Mouse (Mus musculus) gastrocnemius, postnatal 14 days (tissue): ENCODE measurements around the gene Aes. TPM values are rescaled to one million over a fixed set of nuclear protein-coding genes. Genes with fewer than 3 reads are reported as not detected.

ENCODE experiments used
- DNase-seq: peaks from one replicate; pipeline ENCODE4 v3.0.0; 2021; ENCODE audit warnings: mixed read lengths
- intact Hi-C: fragments of 180-260 bp; cut with DNase I; formaldehyde crosslinking; loops from one replicate; pipeline ENCODE4 v1.15.1; 2025; ENCODE audit warnings: low total_unique reads
- total RNA-seq, 2 experiments: library from RNA; stranded (reverse); gene quantifications; 2 replicates each; pipeline ENCODE4 v1.2.3; 2021

Aes gene
- total RNA-seq, 2 experiments from 2014 or later = 660 to 698 TPM

GRCm38 (mm10) chr10:81608308-81608707, 49.0 kb downstream of the Aes start:
- intact Hi-C loops = no loop called here
- DNase-seq = no peak

- intact Hi-C loops = no loop called here
- DNase-seq = no peak
Measured at GRCm38 (mm10) chr10:81612779-81613178, 53.5 kb downstream of the Aes start.

GRCm38 (mm10) chr10:81615486-81615885, 56.2 kb downstream of the Aes start:
- intact Hi-C loops = no loop called here
- DNase-seq = no peak

Other genes starting within 250 kb of the Aes start
- gene Cactin, start 238.4 kb upstream of the Aes start, total RNA-seq = 1 to 10 TPM; 7.7 to 10.0 TPM
- gene Tbxa2r, start 230.8 kb upstream of the Aes start, total RNA-seq = 1 to 10 TPM; 1.5 to 2.2 TPM
- 1 to 10 TPM; 1.8 to 2.0 TPM for gene Gipc3, start 216.2 kb upstream of the Aes start, total RNA-seq
- gene Hmg20b, start 209.0 kb upstream of the Aes start, total RNA-seq = 10 to 100 TPM; 24.3 to 25.8 TPM
- gene Mfsd12, start 202.0 kb upstream of the Aes start, total RNA-seq = 1 to 10 TPM; 3.7 to 4.0 TPM
- under 1 TPM; 0.37 to 0.42 TPM for gene 4930404N11Rik, start 193.7 kb upstream of the Aes start, total RNA-seq
- gene Fzr1, start 181.0 kb upstream of the Aes start, total RNA-seq = 10 to 100 TPM; 11.9 to 15.4 TPM
- 10 to 100 TPM; 38.6 to 39.8 TPM for gene Dohh, start 175.1 kb upstream of the Aes start, total RNA-seq
- gene Gm48551, start 175.0 kb upstream of the Aes start, total RNA-seq = under 1 TPM; 0.41 to 0.47 TPM
- under 1 TPM in 1 of 2 experiments, not detected in 1; 0.80 TPM for gene Gm48552, start 170.5 kb upstream of the Aes start, total RNA-seq
- gene Smim24, start 166.4 kb upstream of the Aes start, total RNA-seq = under 1 TPM; 0.45 to 0.91 TPM
- 100 to 1,000 TPM; 262 to 320 TPM for gene Nfic, start 103.9 kb upstream of the Aes start, total RNA-seq
- gene Celf5, start 76.8 kb upstream of the Aes start, total RNA-seq = under 1 TPM; 0.09 to 0.23 TPM
- 10 to 100 TPM; 39.1 to 47.3 TPM for gene Ncln, start 63.1 kb upstream of the Aes start, total RNA-seq
- under 1 TPM; 0.64 to 0.86 TPM for gene S1pr4, start 59.4 kb upstream of the Aes start, total RNA-seq
- gene Gna15, start 35.3 kb upstream of the Aes start, total RNA-seq = 1 to 10 TPM in 1 of 2 experiments, under 1 TPM in 1; 0.60 to 1.2 TPM
- 10 to 100 TPM; 31.6 to 34.6 TPM for gene Gna11, start 14.3 kb upstream of the Aes start, total RNA-seq
- 1 to 10 TPM; 4.3 to 4.4 TPM for gene Tle2, start 15.1 kb downstream of the Aes start, total RNA-seq
- gene Tle6, start 41.6 kb downstream of the Aes start, total RNA-seq = 1 to 10 TPM; 2.4 to 4.4 TPM
- 1 to 10 TPM; 1.7 to 2.2 TPM for gene BC025920, start 46.8 kb downstream of the Aes start, total RNA-seq
- gene Sirt6, start 68.3 kb downstream of the Aes start, total RNA-seq = 1 to 10 TPM; 5.4 to 5.6 TPM
- gene Ankrd24, start 69.1 kb downstream of the Aes start, total RNA-seq = 10 to 100 TPM in 1 of 2 experiments, 1 to 10 TPM in 1; 6.8 to 10.9 TPM
- gene Gm10778, start 89.6 kb downstream of the Aes start, total RNA-seq = 1 to 10 TPM; 1.6 to 1.8 TPM
- 1 to 10 TPM; 3.3 to 6.1 TPM for gene Zfp433, start 145.3 kb downstream of the Aes start, total RNA-seq
- gene Gm3055, start 211.7 kb downstream of the Aes start, total RNA-seq = 1 to 10 TPM in 1 of 2 experiments, under 1 TPM in 1; 0.55 to 2.3 TPM